Mouse (Mus musculus) bone marrow macrophage, adult 2 months (primary cell): ENCODE results near the gene Kank2. TPM values are rescaled to one million over a fixed set of nuclear protein-coding genes. Genes with fewer than 3 reads are reported as not detected.

Source experiments
- H3K27ac ChIP-seq: 2 replicates; pipeline ENCODE4 v1.5.1; 2012; ENCODE audit warnings: low read depth, low read length; ENCODE audit not compliant: insufficient read depth
- H3K4me1 ChIP-seq: 2 replicates; pipeline ENCODE4 v1.6.1; 2012; ENCODE audit warnings: low read length; ENCODE audit not compliant: control insufficient read depth, insufficient read depth
- H3K4me3 ChIP-seq: 2 replicates; pipeline ENCODE4 v1.5.1; 2012; ENCODE audit warnings: mild to moderate bottlenecking, low read length, moderate library complexity; ENCODE audit not compliant: insufficient read depth
- CTCF ChIP-seq: IDR thresholded peaks from 2 replicates; pipeline ENCODE4 v1.5.1; 2012; ENCODE audit warnings: low read depth, mild to moderate bottlenecking, low read length, moderate library complexity
- POLR2A ChIP-seq: IDR thresholded peaks from 2 replicates; pipeline ENCODE4 v1.6.1; 2012; ENCODE audit warnings: mild to moderate bottlenecking, low read depth, low read length, borderline replicate concordance
- polyA plus RNA-seq: library from polyadenylated mRNA; stranded (reverse); fragments of >200 nt; gene quantifications from 2 replicates; pipeline ENCODE4 v1.2.4, GENCODE M21; 2012; ENCODE audit not compliant: missing spikeins, insufficient read depth, insufficient read length

Kank2 gene
- polyA plus RNA-seq, 1 experiment: 12.3 TPM

- no peak overlapping the region for H3K4me3 ChIP-seq
- H3K4me1 ChIP-seq: peaks cover 2% of the 10 kb centered on the region; the same call in 1 of the 2 replicates
- no peak overlapping the region for H3K27ac ChIP-seq
- no peak for TF ChIP-seq CTCF
- TF ChIP-seq POLR2A: no peak
Measured at GRCm38 (mm10) chr9:21768511-21769411, 29.8 kb downstream of the Kank2 start.

- TF ChIP-seq POLR2A (no peak), CTCF (no peak)
- Histone ChIP-seq H3K27ac (no peak overlapping the region), H3K4me1 (peaks cover 2% of the 10 kb centered on the region; the same call in 1 of the 2 replicates), H3K4me3 (no peak overlapping the region)
Measured at GRCm38 (mm10) chr9:21767896-21768295, 30.6 kb downstream of the Kank2 start.

- TF ChIP-seq CTCF (no peak), POLR2A (no peak)
- no peak overlapping the region for H3K4me3 ChIP-seq
- H3K4me1 ChIP-seq: peaks cover 4% of the 10 kb centered on the region; the same call in 1 of the 2 replicates
- H3K27ac ChIP-seq: no peak overlapping the region
Measured at GRCm38 (mm10) chr9:21764084-21764999, 34.2 kb downstream of the Kank2 start.

GRCm38 (mm10) chr9:21762135-21762534, 36.4 kb downstream of the Kank2 start:
- TF ChIP-seq POLR2A (no peak), CTCF (no peak)
- H3K27ac ChIP-seq: no peak overlapping the region
- H3K4me1 ChIP-seq: peaks cover 4% of the 10 kb centered on the region; the same call in 1 of the 2 replicates
- H3K4me3 ChIP-seq: no peak overlapping the region

- no peak for TF ChIP-seq POLR2A
- no peak for TF ChIP-seq CTCF
- Histone ChIP-seq H3K27ac (no peak within 1 kb of the TSS), H3K4me1 (peaks cover 4% of the 10 kb centered on the region; the same call in 1 of the 2 replicates), H3K4me3 (peak within 1 kb of the TSS; percentile 88)
Measured at GRCm38 (mm10) chr9:21760155-21761088, 38.1 kb downstream of the Kank2 start, which contains the start of gene Spc24. Gene Spc24 (minus strand): TSS chr9:21760303.

- no peak overlapping the region for H3K27ac ChIP-seq
- TF ChIP-seq POLR2A: no peak
- no peak for TF ChIP-seq CTCF
- H3K4me3 ChIP-seq: peak overlapping the region; percentile 88
- H3K4me1 ChIP-seq: peaks cover 4% of the 10 kb centered on the region; the same call in 1 of the 2 replicates
Measured at GRCm38 (mm10) chr9:21759718-21760117, 38.8 kb downstream of the Kank2 start.

- Histone ChIP-seq H3K4me3 (peak overlapping the region; percentile 88), H3K4me1 (0 out of 2 replicates have a peak, but pooled peaks cover 2% of the 10 kb centered on the region), H3K27ac (no peak overlapping the region)
- TF ChIP-seq POLR2A: no peak
- TF ChIP-seq CTCF: no peak
Measured at GRCm38 (mm10) chr9:21758576-21759529, 39.7 kb downstream of the Kank2 start.
